ENCODE assay signal across 12 mouse cellular contexts in the genomic region with DNA sequence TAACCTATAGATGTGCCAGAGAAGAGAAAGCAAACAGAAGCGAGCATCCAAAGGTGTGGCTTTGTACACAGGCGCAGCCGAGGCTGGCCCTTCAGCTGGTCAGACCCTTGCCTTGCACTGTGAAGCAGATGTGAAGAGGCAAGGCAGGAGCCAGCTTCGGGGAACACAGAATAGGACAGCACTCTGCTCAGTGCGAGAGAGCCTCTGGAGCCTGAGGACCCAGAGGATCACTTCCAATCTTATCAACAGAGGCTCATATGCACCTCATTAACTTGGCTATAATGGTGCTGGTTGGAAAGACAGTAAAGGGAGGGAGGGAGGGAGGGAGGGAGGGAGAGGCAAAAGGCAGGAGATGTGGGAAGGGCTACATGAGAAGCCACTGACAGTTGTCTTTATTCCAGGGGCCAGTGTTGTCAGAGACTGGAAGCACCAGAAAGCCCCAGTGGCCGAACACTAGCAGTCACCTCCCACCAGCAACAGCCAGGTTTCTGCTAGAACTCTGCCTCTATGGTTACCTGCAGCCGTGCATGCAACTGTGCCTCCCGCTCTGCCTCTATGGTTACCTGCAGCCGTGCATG.
DNase-seq lines count a peak whose midpoint lies in the region; ATAC-seq and TF ChIP-seq lines count a peak whose summit lies in the region.
"Had no signal": no experiment of that assay in that cellular context is flagged by ENCODE, and none has a peak within 500 bp of the region (broad histone marks: within the 10 kb centered on the region; RNA-seq: fewer than 3 reads in every experiment).

No protein-coding gene starts in this region.

- peak; percentile 51; the same call in 1 of the 2 replicates for ATAC-seq in hindbrain, postnatal 0 days
- peak; percentile 16; the same call in 1 of the 2 replicates for ATAC-seq in neural tube, embryonic 15.5 days (ENCODE audit: low FRiP score)

- peak; percentile 41 for DNase-seq in heart, adult 11 months
- no peak for DNase-seq in heart, postnatal 25 days (ENCODE audit: low spot score)
- peak; percentile 71 for DNase-seq in retina, postnatal 1 day
- no peak for DNase-seq in retina, embryonic 14.5 days (ENCODE audit: low spot score)
- DNase-seq in hindbrain, postnatal 0 days (ENCODE audit: low spot score) = no peak
- DNase-seq in T-cell, adult 2 months (ENCODE audit: low spot score) = no peak
- DNase-seq in left cerebral cortex, postnatal 25 days (ENCODE audit: low spot score in 2 of 2) = no peak
- DNase-seq: cerebellum, postnatal 25 days; heart, adult 18-20 months; lung, adult 2 months had no signal

- H3K4me1 ChIP-seq in hindbrain, postnatal 0 days (ENCODE audit: insufficient read depth, low read length) = peaks cover 12% of the 10 kb centered on the region; the same call in 1 of the 2 replicates
- H3K4me1 ChIP-seq in neural tube, embryonic 15.5 days = peaks cover 66% of the 10 kb centered on the region

- H3K27me3 ChIP-seq in hindbrain, postnatal 0 days (ENCODE audit: insufficient read depth, low read length) = no peaks in the 10 kb centered on the region
- no peaks in the 10 kb centered on the region for H3K27me3 ChIP-seq in neural tube, embryonic 15.5 days (replicated peaks)

- H3K9ac ChIP-seq in hindbrain, postnatal 0 days (replicated peaks; ENCODE audit: low read length) = no peak overlapping the region
- H3K9ac ChIP-seq in neural tube, embryonic 15.5 days (replicated peaks) = no peak overlapping the region

- no peak for TF ChIP-seq CTCF in hindbrain, postnatal 0 days (IDR thresholded peaks at IDR 0.05; ENCODE audit: low read depth)

- no peak overlapping the region for H3K4me3 ChIP-seq in hindbrain, postnatal 0 days (ENCODE audit: low read length)
- no peak overlapping the region for H3K4me3 ChIP-seq in neural tube, embryonic 15.5 days (replicated peaks)
- H3K4me3 ChIP-seq: myocyte had no signal

- intact Hi-C loops in heart, postnatal 25 days (cut with DNase I) = loop anchor here (10.0 kb wide), 1 partner anchor 381 kb away; no protein-coding TSS in a partner anchor
- intact Hi-C loops in left cerebral cortex, postnatal 25 days (cut with DNase I) = no loop called here

- peak overlapping the region; percentile 43; the same call in 1 of the 2 replicates for H3K27ac ChIP-seq in hindbrain, postnatal 0 days
- H3K27ac ChIP-seq in neural tube, embryonic 15.5 days (replicated peaks) = peak overlapping the region; percentile 80

- H3K4me2 ChIP-seq in hindbrain, postnatal 0 days (ENCODE audit: low read depth, low read length) = peak overlapping the region; percentile 16; the same call in 1 of the 2 replicates
- H3K4me2 ChIP-seq in neural tube, embryonic 15.5 days = peak overlapping the region; percentile 25; the same call in 1 of the 2 replicates

- no peaks in the 10 kb centered on the region for H3K36me3 ChIP-seq in hindbrain, postnatal 0 days (ENCODE audit: insufficient read depth, low read length)
- no peaks in the 10 kb centered on the region for H3K36me3 ChIP-seq in neural tube, embryonic 15.5 days

- H3K9me3 ChIP-seq in hindbrain, postnatal 0 days (ENCODE audit: low read length) = no peaks in the 10 kb centered on the region
- no peaks in the 10 kb centered on the region for H3K9me3 ChIP-seq in neural tube, embryonic 15.5 days (replicated peaks)

- WGBS in hindbrain, postnatal 0 days = 19% methylated on average over 8 of the region's 9 CpGs
- WGBS in neural tube, embryonic 15.5 days = 34% methylated on average over 9 of the region's 9 CpGs

Comparison
In these comparisons a context has a peak if more than half of its experiments do, and no peak if none do; other contexts are left out.
1. DNase-seq: peak in heart, adult 11 months (single experiment) and retina, postnatal 1 day (single experiment); none in heart, postnatal 25 days (single experiment), retina, embryonic 14.5 days (single experiment), hindbrain, postnatal 0 days (single experiment), T-cell, adult 2 months (single experiment) and left cerebral cortex, postnatal 25 days (0 of 2).